Mouse (Mus musculus) yolk sac, embryonic 10.5 days (tissue): Measurements from ENCODE around the gene Adtrp.

Experiments
- DNase-seq: peaks from one replicate; pipeline ENCODE4 v3.0.0-alpha.2; 2017; ENCODE audit warnings: low spot score

Adtrp gene

DNA sequence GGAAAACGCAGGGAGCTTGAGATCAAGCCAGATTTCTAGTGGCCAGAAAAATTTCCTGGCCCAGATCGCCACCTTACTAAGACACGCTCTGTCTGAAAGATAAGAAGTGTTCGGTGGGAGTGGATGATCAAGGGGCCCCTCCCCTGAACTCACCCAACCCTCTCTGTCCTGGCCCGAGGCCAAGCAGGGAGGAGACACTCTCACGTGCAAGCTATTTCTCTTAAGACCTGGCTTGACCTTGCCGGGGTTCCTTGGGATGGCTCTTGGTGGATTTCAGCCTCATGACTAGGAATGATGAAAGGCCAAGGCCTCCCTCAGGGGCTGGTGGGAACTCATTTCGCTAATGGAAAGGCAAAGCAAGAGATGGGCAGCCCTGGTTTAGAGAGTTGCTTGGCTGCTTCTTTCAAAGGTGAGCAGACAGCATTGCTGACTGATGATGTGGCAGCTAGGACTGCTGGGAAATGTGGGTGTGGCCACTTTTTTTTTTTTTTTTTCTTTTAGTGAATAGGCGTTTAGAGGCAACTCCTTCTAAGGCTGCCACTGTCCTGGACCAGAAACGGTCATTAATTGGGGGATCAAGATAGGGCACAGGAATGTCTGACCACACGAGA, at the start of gene Adtrp:
Adtrp (minus strand) TSS at position 169 of the 611 bp plus-strand sequence.
- no peak for DNase-seq

DNA sequence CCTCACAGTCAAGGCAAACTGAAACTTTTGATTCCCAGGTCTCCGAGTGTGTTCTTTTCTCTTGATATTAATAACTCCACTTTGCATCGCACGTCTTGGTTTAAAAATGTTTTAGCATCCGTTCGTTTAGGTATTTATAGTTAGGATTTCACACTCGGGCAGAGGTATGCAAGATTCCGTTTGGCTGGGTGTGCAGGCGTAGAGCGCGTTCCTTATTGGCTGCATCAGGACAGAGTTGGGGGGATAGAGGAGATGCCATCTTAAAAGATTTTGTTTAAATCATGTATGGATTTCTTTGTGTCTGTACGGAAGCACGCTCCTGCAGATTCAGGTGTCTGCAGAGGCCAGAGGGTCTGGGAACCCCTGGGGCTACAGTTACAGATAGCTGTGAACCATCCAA, 44.5 kb upstream of the Adtrp start:
- no peak for DNase-seq

DNA sequence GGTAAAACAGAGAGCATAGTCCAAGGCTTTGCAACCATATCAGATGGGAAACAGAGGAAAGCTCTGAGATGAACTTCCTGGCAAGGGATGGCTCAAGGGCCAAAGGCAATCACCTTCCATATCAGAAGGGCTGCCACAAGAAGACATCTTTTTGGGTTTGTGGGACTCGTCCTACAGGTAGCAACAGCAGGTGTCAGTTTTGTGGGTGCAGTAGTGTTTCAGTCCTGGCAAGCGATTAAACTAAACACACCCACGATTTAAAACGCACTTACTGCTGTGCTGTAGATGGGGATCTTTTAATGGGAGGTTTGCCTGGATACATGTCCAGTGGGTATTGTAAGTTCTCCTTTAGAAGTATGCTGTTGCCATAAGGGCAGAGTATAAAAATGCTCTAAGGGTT, 43.1 kb upstream of the Adtrp start:
- no peak for DNase-seq

DNA sequence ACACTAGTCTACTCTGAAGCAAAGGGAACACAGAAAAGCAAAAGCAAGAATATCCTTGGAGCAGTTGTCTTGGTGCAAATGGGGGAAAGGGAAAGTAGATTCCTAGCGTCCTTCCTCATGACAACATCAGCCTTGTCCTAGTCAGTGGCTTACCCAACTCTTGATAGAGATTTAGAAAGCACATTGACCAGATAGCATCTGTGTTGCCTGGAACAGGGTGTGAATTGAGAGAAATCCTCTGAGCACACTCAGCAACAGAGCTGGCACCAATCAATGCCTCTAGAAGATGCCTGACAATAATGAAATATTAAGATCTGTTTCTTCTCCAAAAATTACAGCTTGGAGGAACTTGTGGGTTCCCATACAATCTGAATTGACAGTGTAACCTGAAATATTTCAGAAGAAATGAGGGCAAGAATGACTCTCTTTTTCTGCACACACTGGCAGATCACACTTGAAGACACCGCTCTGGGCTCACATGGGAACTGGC, 42.7 kb upstream of the Adtrp start:
- DNase-seq = no peak

GRCm38 (mm10) chr13:41888644-41889043, 41.2 kb upstream of the Adtrp start:
- DNase-seq = no peak

- DNase-seq = no peak
Observed at GRCm38 (mm10) chr13:41886120-41886519, 38.6 kb upstream of the Adtrp start.

- DNase-seq = no peak
Observed at GRCm38 (mm10) chr13:41883665-41884291, 36.3 kb upstream of the Adtrp start.

DNA sequence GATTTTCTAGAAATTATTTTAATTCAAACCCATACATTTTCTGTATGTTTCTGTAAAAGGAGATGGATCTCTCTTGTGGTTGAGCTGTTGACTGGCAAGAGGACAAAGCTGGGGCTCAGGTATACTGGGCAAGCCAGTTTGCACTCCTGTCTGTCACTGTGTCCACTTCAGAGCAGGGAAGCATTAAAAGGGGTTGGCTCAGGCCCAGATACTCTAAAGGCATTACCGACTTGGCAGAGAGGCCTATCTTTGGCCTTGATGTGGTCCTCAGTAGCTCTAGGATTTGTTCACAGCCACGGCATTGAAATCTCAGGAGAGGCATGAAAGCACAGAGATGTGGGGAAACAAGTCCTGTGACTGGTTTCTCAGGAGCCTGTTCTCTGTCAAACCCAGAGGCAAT, 33.7 kb upstream of the Adtrp start:
- DNase-seq = no peak

DNA sequence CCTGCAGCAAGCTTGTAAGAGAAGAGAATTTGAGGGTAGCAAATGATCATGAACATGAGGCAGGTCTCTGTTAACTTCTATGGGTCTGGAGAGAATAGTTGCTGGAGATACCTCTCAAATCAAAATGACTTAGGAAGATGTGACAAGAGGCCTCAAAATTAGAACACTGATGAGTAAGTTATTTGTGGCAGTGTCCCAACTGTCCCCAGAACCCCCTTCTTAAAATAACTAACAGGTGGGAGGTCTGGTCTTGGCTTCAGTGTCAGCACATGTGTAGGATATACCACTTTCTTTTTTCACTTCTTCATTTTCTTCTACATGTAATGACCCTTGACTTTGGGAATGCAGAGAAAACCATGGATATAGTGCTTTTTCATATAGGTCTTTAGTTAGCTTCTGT, 33.0 kb upstream of the Adtrp start:
- DNase-seq = no peak

DNA sequence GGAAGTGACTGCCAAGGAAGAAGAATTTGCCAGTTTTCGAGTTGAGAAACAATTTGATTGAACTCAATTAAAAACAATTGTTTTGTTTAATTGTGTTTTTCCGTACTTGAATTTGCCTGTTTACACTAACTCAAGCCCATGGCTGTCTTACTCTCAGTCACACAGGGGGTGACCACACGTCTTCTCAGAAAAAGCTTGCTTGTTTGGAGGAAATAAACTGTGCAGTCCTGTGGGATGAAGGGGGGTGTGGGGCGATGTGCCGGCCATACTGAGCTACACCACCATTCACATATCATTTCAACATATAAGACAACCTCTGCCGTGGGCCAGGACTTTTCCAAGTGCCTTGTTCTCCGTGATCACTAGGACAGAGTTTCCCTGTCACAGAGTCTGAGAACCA, 25.2 kb upstream of the Adtrp start:
- DNase-seq = no peak

DNA sequence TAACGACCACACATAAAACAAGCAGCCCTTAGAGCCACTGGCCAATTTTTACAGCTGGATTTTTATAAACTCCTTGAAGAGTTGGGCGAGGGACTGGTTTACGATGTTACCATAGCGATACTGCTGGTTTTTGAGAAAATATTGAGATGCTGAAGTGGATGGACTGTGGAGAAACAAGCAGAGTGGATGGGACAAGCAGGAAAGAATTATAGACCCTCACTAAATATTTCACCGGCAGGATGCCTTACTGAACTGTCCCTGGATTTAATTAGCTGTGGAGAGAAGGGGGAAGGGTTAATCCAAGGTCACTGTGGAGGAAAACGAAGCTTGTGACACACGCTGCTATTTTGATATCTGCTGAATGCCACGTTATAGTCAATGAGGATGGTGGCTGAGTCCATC, 24.7 kb upstream of the Adtrp start:
- no peak for DNase-seq

DNA sequence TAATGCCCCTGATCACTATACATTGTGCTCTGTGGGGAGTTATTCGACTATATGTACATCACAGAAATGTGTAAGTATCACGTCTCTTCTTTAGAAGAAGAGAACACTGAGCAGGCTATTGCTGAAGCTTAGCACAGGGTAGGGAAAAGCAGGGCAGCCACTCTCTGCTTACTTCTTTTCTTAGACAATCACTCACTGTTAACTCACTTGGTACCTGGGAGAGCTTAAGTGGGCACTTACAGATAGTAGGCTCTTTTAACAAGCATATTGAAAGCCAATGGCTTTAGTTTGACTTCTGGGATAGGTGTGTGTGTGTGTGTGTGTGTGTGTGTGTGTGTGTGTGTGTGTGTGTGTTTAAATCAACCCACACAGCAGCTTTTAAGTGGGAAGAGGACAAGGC, 20.0 kb upstream of the Adtrp start:
- no peak for DNase-seq

DNA sequence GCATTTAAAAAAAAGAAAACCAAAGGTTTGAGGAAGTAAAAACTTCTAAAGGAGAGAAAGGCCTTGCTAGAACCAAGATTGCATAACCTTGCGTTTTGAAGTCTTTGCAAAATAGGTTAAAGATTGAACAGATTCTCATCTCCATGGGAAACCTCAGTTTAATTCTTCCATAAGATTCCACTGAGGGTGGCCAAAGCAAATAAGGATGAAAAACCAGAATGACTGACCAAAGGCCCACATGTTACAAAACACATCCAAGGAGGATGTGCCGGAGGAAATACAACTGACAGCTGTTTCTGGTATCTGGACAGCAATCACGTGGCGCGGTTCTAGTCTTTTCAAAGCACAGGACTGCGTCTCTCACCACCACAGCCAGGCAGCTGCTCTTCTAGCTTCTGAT, 18.1 kb upstream of the Adtrp start:
- no peak for DNase-seq

- DNase-seq = no peak
Observed at GRCm38 (mm10) chr13:41865071-41865470, 17.6 kb upstream of the Adtrp start.

GRCm38 (mm10) chr13:41860603-41861405, 13.3 kb upstream of the Adtrp start:
- DNase-seq = no peak

DNA sequence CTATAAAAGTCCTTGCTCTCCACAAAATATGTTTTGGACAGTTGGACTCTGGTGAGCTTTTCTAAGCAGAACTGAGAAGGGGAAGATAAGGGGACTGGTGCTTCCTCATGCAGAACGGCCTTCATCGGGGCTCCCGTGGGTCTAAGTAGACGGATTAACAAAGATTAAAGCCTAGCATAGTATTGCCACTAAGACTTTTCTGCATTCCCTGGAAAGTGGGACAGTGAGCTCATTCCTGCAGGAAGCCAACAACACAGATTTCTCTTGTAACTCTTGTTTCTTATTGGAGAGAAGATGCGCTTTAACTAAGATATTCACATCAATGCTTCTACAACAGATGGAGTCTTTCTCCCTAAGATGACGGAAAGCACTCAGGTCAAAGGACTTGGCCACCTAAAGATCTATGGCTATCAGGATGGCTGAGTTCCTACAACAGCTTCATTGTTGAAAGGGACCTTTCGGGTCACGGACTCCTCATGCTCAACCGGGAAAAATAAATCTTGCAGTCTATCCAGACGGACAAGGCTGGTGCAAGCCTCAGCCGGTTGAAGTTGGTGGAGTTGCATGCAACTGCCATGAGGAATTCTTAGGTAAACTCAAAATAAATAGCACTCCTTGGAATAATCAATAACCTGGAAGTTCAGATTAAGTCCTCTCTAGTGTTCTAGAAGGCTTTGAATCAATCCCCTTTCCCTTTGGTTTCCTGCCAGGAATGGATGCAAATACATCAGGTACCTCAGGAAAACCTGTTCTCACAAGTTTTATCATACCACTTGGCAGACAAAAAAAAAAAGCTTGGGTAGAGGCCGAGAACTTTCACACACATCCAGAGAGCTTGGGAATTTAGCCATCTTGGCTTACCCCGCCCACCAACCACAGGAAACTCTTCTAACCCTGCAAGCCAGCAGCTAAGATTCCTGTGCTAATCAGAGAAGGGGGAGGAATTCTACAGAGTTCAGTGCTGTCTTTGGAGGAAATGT, 8.0 kb upstream of the Adtrp start:
- DNase-seq = no peak

- DNase-seq = no peak
Observed at GRCm38 (mm10) chr13:41850727-41851378, 3.4 kb upstream of the Adtrp start.

GRCm38 (mm10) chr13:41846516-41846915, 968 bp downstream of the Adtrp start:
- no peak for DNase-seq

- DNase-seq = no peak
Observed at GRCm38 (mm10) chr13:41845013-41845412, 2.5 kb downstream of the Adtrp start.

- DNase-seq = no peak
Observed at GRCm38 (mm10) chr13:41844071-41844470, 3.4 kb downstream of the Adtrp start.

DNA sequence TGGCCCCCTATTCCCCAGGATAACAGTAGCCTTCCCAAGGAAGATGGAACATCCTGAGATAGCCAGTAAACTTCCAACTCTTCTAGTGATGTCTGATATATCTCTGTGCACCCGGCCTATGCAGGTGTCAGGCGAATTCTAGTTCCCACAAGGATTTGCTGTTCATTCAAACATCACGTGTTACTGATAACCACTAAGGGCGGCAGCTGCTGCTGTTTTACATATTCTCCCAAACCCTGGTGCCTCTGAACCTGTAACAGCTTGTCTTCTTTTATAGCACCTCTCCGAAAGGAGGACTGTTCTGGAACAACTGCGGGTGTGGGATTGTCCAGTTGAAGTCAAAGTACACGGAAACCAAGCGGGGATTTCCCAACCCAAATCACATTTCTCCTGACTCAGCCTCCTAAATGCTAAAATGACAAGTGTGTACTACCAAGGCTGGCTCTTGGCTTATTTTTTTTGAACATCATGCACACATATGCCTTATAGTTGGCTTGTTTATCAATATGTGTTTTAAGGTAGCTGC, 13.8 kb downstream of the Adtrp start:
- no peak for DNase-seq
